Mouse (Mus musculus): ENCODE results near the gene Ctnnbl1. TPM values are rescaled to one million over a fixed set of nuclear protein-coding genes. Genes with fewer than 3 reads are reported as not detected.

Gene Ctnnbl1
- polyA plus RNA-seq, 1 experiment from 2014 or later, result 98.3 TPM

DNA sequence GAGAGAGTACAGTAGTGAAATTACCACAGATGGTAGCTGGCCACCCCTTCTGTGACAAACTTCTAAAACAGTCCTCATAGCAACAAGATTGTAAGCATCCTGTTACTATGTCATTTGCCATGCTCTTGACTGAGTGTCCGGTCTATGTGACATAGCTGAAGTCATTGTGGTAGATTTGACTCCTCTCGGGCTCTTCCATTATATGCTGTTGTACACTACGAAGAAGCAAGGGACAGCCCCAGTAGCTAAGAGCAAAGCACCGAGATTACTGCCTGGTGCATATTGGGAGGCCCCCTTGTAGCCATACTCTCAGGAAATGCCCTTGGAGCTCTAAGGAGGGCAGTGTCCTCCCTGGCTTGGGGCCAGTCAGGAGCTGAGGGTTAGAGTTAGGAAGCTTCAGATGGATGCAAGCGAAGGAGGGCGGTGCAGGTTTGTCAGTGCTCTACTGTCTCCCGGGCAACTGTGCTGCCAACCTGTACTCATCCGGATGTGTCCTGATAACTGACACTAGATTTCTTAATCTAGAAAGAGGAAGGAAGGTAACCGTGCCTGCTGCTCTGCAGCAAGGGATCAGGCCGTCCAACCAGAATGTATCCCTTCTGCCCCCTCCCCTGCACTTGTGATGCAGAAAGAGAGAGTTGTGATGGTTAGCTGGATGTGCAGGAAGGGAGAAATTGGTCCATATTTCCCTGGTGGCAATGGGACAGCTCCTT, 55.8 kb downstream of the Ctnnbl1 start:
- Histone ChIP-seq H3K9ac (ENCODE audit: low read length) (no peak overlapping the region), H3K4me1 (replicated peaks; ENCODE audit: control insufficient read depth, insufficient read depth, low read length) (0 out of 2 replicates have a peak, but pooled peaks cover 2% of the 10 kb centered on the region), H3K36me3 (ENCODE audit: control insufficient read depth, insufficient read depth, low read length) (no peaks in the 10 kb centered on the region), H3K9me3 (ENCODE audit: control insufficient read depth, low read length) (no peaks in the 10 kb centered on the region), H3K4me3 (ENCODE audit: low read depth, low read length) (no peak overlapping the region), H3K27ac (ENCODE audit: low read depth, low read length) (no peak overlapping the region), H3K27me3 (ENCODE audit: control insufficient read depth, insufficient read depth, low read length) (no peaks in the 10 kb centered on the region), H3K4me2 (ENCODE audit: low read depth, low read length, severe bottlenecking) (no peak overlapping the region)
- DNase-seq (ENCODE audit: low spot score) (no peak), ATAC-seq (replicated peaks; ENCODE audit: low FRiP score) (no peak)
- 89% methylated on average over 10 of the region's 10 CpGs for WGBS

DNA sequence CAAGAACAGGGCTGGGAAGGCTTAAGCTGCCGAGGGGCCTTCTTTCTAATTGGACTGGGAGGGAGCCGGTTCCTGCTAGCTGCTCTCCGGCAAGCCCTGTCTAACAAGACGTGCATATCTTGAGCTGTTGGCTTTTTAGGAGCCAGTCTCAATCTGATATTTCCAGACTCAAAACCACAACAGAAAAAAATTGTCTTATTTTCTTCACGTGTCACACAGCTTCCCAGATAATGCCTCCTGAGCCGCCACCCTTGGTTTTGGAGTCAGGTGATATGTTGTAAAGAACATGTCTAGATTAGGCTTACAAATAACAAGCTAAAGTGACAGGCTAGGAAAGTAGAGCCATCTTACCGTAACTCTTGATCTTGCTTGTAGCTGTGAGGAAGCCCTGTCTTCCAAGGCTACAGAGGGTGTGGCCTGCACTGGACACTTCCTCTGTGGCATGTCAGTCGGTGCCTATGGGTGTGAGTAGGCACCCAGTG, 56.7 kb downstream of the Ctnnbl1 start:
- Histone ChIP-seq H3K27me3 (ENCODE audit: control insufficient read depth, insufficient read depth, low read length) (no peaks in the 10 kb centered on the region), H3K27ac (ENCODE audit: low read depth, low read length) (no peak overlapping the region), H3K9me3 (ENCODE audit: control insufficient read depth, low read length) (no peaks in the 10 kb centered on the region), H3K36me3 (ENCODE audit: control insufficient read depth, insufficient read depth, low read length) (no peaks in the 10 kb centered on the region), H3K4me3 (ENCODE audit: low read depth, low read length) (no peak overlapping the region), H3K4me1 (replicated peaks; ENCODE audit: control insufficient read depth, insufficient read depth, low read length) (0 out of 2 replicates have a peak, but pooled peaks cover 2% of the 10 kb centered on the region), H3K9ac (ENCODE audit: low read length) (no peak overlapping the region), H3K4me2 (ENCODE audit: low read depth, low read length, severe bottlenecking) (no peak overlapping the region)
- no peak for ATAC-seq (replicated peaks; ENCODE audit: low FRiP score)
- WGBS, result 69% methylated on average over 8 of the region's 8 CpGs
- DNase-seq (ENCODE audit: low spot score), result no peak

DNA sequence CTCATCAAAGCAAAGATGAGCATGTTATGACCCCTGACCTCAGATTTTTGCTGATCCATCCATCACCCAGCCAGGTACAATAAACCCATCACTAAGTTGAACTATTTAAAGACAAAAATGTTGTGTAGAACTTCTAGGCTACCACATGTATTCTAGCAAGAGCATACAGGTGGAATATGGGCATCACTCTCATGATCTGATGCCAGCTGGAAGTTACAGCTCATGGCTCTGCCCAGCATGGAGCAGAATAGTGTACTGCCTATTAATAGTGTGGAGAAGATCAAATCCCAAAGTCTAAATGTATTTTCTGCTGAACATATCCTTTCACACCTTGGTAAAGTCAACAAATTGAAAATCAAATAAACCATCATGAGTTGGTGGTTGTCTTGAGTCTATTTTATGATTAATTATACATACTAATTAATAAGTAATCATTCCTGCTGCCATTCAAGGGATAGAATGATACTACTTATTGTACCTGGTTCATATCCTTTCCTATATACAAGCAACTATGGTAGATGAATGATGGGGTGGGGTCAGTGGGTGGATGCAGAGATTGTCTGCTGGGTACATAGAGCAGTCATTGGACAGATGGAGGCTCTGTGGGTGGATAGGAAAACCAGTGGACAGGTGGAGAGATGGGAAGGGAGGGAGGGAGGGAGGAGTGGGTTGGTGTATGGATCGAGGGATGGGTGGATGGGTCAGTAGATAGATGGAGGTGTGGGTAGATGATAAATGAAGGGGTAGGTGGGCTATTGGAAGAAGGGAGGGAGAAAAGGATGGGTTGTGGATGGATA, 58.6 kb downstream of the Ctnnbl1 start:
- Histone ChIP-seq H3K4me2 (ENCODE audit: low read depth, low read length, severe bottlenecking) (no peak overlapping the region), H3K4me1 (replicated peaks; ENCODE audit: control insufficient read depth, insufficient read depth, low read length) (peaks cover 9% of the 10 kb centered on the region), H3K9ac (ENCODE audit: low read length) (no peak overlapping the region), H3K27ac (ENCODE audit: low read depth, low read length) (no peak overlapping the region), H3K4me3 (ENCODE audit: low read depth, low read length) (no peak overlapping the region), H3K27me3 (ENCODE audit: control insufficient read depth, insufficient read depth, low read length) (no peaks in the 10 kb centered on the region), H3K36me3 (ENCODE audit: control insufficient read depth, insufficient read depth, low read length) (no peaks in the 10 kb centered on the region), H3K9me3 (ENCODE audit: control insufficient read depth, low read length) (no peaks in the 10 kb centered on the region)
- DNase-seq (ENCODE audit: low spot score) (no peak), ATAC-seq (replicated peaks; ENCODE audit: low FRiP score) (no peak)
- WGBS, result 100% methylated on average over 1 of the region's 1 CpGs

DNA sequence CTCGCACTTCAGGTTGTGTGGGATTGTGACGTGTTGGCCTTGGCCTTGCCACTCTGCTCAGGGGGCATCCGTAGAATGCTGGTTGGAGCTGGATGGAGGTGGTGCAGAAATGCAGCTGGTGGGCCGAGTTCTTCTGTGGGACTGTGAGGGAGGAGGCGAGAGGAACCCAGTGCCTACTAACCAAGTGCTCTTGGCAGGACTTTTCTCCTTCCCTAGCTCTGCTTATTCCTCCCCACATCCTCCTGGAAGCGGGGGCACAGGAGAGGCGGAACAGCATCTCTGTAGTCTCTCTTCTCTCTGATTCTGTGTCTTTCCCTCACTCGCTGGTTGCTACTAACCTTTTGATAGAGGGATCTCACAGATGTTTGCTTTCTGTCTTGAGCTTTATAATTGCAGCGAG, 62.3 kb downstream of the Ctnnbl1 start:
- Histone ChIP-seq H3K9me3 (ENCODE audit: control insufficient read depth, low read length) (no peaks in the 10 kb centered on the region), H3K9ac (ENCODE audit: low read length) (no peak overlapping the region), H3K4me3 (ENCODE audit: low read depth, low read length) (no peak overlapping the region), H3K4me2 (ENCODE audit: low read depth, low read length, severe bottlenecking) (no peak overlapping the region), H3K36me3 (ENCODE audit: control insufficient read depth, insufficient read depth, low read length) (no peaks in the 10 kb centered on the region), H3K4me1 (replicated peaks; ENCODE audit: control insufficient read depth, insufficient read depth, low read length) (peaks cover 22% of the 10 kb centered on the region), H3K27me3 (ENCODE audit: control insufficient read depth, insufficient read depth, low read length) (no peaks in the 10 kb centered on the region), H3K27ac (ENCODE audit: low read depth, low read length) (no peak overlapping the region)
- 93% methylated on average over 9 of the region's 9 CpGs for WGBS
- no peak for DNase-seq (ENCODE audit: low spot score)
- no peak for ATAC-seq (replicated peaks; ENCODE audit: low FRiP score)

DNA sequence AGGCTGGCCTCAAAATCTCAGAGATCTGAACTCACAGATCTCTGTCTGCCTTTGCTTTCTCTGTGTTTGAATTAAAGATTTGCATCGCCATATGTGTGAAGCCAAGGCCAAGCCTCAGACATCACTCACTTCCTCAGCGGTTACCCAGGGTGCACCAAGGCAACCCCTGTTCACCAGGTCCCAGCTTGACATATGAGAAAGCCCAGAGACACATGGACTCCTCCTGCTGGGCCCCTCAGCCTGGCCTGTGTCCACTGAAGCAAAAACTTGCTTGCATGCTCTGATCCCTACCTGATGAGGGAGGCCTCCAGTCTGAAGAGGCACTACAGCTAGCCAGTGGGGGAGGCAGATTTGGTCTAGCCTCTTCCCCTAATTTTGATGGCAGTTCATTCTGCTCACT, 63.1 kb downstream of the Ctnnbl1 start:
- ATAC-seq (replicated peaks; ENCODE audit: low FRiP score) (0 out of 2 replicates have a peak, but pooled peaks have one; percentile 19), DNase-seq (ENCODE audit: low spot score) (no peak)
- no peak overlapping the region for H3K4me3 ChIP-seq (ENCODE audit: low read depth, low read length)
- H3K27ac ChIP-seq (ENCODE audit: low read depth, low read length), result peak overlapping the region; percentile 97
- H3K4me1 ChIP-seq (replicated peaks; ENCODE audit: control insufficient read depth, insufficient read depth, low read length), result peaks cover 22% of the 10 kb centered on the region
- H3K4me2 ChIP-seq (ENCODE audit: low read depth, low read length, severe bottlenecking), result no peak overlapping the region
- 83% methylated on average over 2 of the region's 2 CpGs for WGBS
- H3K9ac ChIP-seq (ENCODE audit: low read length), result no peak overlapping the region
- no peaks in the 10 kb centered on the region for H3K36me3 ChIP-seq (ENCODE audit: control insufficient read depth, insufficient read depth, low read length)
- H3K27me3 ChIP-seq (ENCODE audit: control insufficient read depth, insufficient read depth, low read length), result no peaks in the 10 kb centered on the region
- H3K9me3 ChIP-seq (ENCODE audit: control insufficient read depth, low read length), result no peaks in the 10 kb centered on the region

DNA sequence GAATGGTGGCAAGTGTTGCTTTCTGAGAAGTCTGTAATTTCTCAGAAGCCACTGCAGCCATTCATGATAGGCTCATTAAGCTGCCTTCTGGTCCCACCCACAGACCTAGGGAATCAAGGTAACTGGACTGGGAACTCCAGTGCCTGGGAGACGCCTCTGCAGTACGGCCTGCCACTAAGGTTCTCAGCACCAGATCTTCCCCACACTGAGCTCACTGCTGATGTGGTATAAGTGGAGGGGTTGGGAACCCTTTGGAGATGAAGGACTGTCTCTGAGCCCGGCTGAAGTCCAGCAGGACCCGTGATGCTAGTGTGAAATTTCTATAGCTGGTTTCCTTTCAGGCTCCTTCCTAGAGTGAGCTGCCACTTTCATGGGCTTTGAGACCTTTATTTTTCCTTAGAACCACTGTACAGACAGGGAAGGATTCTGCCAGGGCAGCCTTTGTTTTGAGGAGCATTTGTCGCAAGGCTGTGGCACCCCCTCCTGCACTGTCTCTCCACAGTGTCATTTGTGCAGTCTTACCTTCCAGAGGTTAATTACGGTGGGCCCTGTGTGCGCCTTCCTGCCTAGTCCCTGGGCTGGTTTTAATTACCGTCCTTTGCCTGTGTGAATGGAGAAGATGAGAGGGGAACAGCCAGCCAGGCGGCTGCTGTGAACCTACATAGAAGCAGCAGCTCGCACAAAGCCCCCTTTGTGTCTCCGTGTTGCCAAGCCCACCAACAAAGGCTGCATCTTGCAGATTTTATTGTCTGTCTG, 63.7 kb downstream of the Ctnnbl1 start:
- Histone ChIP-seq H3K9ac (ENCODE audit: low read length) (peak overlapping the region; percentile 54), H3K36me3 (ENCODE audit: control insufficient read depth, insufficient read depth, low read length) (no peaks in the 10 kb centered on the region), H3K27me3 (ENCODE audit: control insufficient read depth, insufficient read depth, low read length) (no peaks in the 10 kb centered on the region), H3K27ac (ENCODE audit: low read depth, low read length) (peak overlapping the region; percentile 97), H3K4me2 (ENCODE audit: low read depth, low read length, severe bottlenecking) (peak overlapping the region; percentile 24; the same call in 1 of the 2 replicates), H3K4me1 (replicated peaks; ENCODE audit: control insufficient read depth, insufficient read depth, low read length) (peaks cover 22% of the 10 kb centered on the region), H3K4me3 (ENCODE audit: low read depth, low read length) (no peak overlapping the region), H3K9me3 (ENCODE audit: control insufficient read depth, low read length) (no peaks in the 10 kb centered on the region)
- WGBS, result 8% methylated on average over 11 of the region's 11 CpGs
- ATAC-seq (replicated peaks; ENCODE audit: low FRiP score), result peak; percentile 93
- DNase-seq (ENCODE audit: low spot score), result peak; percentile 84

DNA sequence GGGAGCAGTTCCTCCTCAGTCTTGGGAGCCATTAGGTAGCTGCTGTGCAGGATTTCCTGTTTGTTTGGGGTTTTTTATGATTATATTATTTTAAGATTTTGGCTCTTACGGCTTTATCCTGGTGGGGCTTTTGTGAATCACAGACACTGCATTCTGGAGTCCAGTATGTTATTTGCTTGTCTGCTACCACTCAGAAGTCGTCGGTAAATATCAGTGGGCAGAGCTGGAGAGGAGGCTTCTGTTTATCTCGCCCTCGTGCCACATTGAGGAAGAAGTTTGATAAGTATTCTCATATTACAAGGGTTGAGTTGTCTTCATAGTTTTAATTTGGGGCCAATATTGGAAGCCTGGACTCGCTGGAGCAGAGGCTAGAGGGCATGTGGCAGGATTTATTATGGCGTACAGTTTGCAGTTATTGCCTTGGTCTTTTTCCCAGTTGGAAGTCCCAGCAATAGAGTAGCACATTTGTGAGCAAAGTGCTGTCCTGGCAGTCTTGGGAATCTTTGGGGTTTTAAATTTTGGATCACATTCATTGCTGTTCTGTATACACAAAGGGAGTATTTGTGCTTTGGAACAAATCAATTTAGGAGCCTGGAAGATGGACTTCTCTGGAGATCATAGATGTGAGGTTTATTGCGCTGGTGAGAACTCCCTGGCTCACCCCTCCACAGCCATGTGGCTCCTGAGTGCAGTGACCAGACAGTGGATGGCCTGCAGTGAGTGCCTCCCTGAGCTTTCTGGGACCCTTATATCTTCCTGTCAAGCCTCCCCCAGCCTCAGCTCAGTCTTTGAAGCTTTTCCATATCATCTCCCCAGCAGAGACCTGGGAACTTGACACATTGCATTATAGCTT, 64.5 kb downstream of the Ctnnbl1 start:
- WGBS, result 31% methylated on average over 8 of the region's 8 CpGs
- Histone ChIP-seq H3K9ac (ENCODE audit: low read length) (peak overlapping the region; percentile 54), H3K4me2 (ENCODE audit: low read depth, low read length, severe bottlenecking) (peak overlapping the region; percentile 24; the same call in 1 of the 2 replicates), H3K27me3 (ENCODE audit: control insufficient read depth, insufficient read depth, low read length) (no peaks in the 10 kb centered on the region), H3K36me3 (ENCODE audit: control insufficient read depth, insufficient read depth, low read length) (no peaks in the 10 kb centered on the region), H3K4me3 (ENCODE audit: low read depth, low read length) (no peak overlapping the region), H3K4me1 (replicated peaks; ENCODE audit: control insufficient read depth, insufficient read depth, low read length) (peaks cover 22% of the 10 kb centered on the region), H3K27ac (ENCODE audit: low read depth, low read length) (peak overlapping the region; percentile 97), H3K9me3 (ENCODE audit: control insufficient read depth, low read length) (no peaks in the 10 kb centered on the region)
- ATAC-seq (replicated peaks; ENCODE audit: low FRiP score), result peak; percentile 37; the same call in 1 of the 2 replicates
- no peak for DNase-seq (ENCODE audit: low spot score)

Measured in forebrain, embryonic 11.5 days (tissue).